In the genomic region with DNA sequence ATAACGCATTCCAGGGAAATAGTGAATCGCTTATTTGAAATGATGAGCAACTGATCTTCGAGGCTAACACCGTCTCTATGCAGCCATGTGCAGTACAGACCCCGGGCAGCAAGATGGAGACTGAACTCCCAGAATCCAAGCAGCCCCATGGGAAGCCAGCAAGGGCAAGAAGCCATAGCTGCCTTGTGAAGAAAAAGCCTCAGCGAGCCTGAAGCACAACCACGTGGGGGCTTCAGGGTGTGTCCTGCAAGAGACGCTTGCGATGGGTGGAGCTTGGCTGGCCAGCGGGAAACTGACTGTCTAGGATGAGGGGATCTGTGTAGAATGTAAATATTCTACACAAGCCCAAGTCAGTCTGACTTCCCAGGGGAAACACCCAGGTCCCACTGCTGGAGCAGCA, we compare ENCODE assay signal across 19 mouse cellular contexts. TPM values are rescaled to one million over a fixed set of nuclear protein-coding genes. Genes with fewer than 3 reads are reported as not detected.
DNase-seq lines count a peak whose midpoint lies in the region; ATAC-seq lines count a peak whose summit lies in the region.
"Had no signal": no experiment of that assay in that cellular context is flagged by ENCODE, and none has a peak within 500 bp of the region (broad histone marks: within the 10 kb centered on the region; RNA-seq: fewer than 3 reads in every experiment).

No protein-coding gene starts in this region.

- ATAC-seq in heart, embryonic 11.5 days (replicated peaks; ENCODE audit: insufficient number of reproducible peaks, low FRiP score, low TSS enrichment) = no peak
- ATAC-seq in lung, embryonic 16.5 days (ENCODE audit: low read depth) = 0 out of 2 replicates have a peak, but pooled peaks have one; percentile 41
- peak; percentile 65; the same call in 1 of the 2 replicates for ATAC-seq in stomach, embryonic 16.5 days (ENCODE audit: insufficient read depth, low FRiP score)
- ATAC-seq: activated CD4-positive, CD25-positive, alpha-beta regulatory T cell, adult 4 months; CD4-positive, CD25-positive, alpha-beta regulatory T cell, adult 4 months; liver, postnatal 0 days had no signal

- DNase-seq in heart, adult 11 months = peak; percentile 94
- peak; percentile 34 for DNase-seq in left cerebral cortex, postnatal 4 days
- no peak for DNase-seq in left cerebral cortex, adult 11 months (ENCODE audit: low spot score)
- no peak for DNase-seq in embryo, embryonic 11 days
- DNase-seq: kidney, adult 18-20 months; liver, postnatal 0 days; retina, postnatal 1 day; thymus, postnatal 14 days had no signal

- intact Hi-C loops in left cerebral cortex, postnatal 4 days (cut with DNase I) = no loop called here

- H3K27ac ChIP-seq in heart, embryonic 11.5 days (ENCODE audit: low read depth, low read length) = no peak overlapping the region
- H3K27ac ChIP-seq in lung, embryonic 16.5 days (ENCODE audit: low read length) = no peak overlapping the region
- H3K27ac ChIP-seq in stomach, embryonic 16.5 days (ENCODE audit: low read length) = no peak overlapping the region
- H3K27ac ChIP-seq: embryonic facial prominence, embryonic 15.5 days; hindbrain, embryonic 12.5 days; limb, embryonic 15.5 days; stomach, embryonic 15.5 days had no signal

- no peaks in the 10 kb centered on the region for H3K9me3 ChIP-seq in heart, embryonic 11.5 days (replicated peaks; ENCODE audit: control insufficient read depth, low read length)
- H3K9me3 ChIP-seq in lung, embryonic 16.5 days (ENCODE audit: control insufficient read depth, low read length) = no peaks in the 10 kb centered on the region
- no peaks in the 10 kb centered on the region for H3K9me3 ChIP-seq in stomach, embryonic 16.5 days (replicated peaks; ENCODE audit: control insufficient read depth, low read length)
- H3K9me3 ChIP-seq: embryonic facial prominence, embryonic 15.5 days; hindbrain, embryonic 12.5 days; limb, embryonic 15.5 days; stomach, embryonic 15.5 days had no signal

- H3K4me2 ChIP-seq in heart, embryonic 11.5 days = no peak overlapping the region
- H3K4me2 ChIP-seq in lung, embryonic 16.5 days (ENCODE audit: low read depth, low read length) = no peak overlapping the region
- no peak overlapping the region for H3K4me2 ChIP-seq in stomach, embryonic 16.5 days (ENCODE audit: low read depth, low read length)
- H3K4me2 ChIP-seq: embryonic facial prominence, embryonic 15.5 days; hindbrain, embryonic 12.5 days; limb, embryonic 15.5 days; midbrain, embryonic 11.5 days; stomach, embryonic 15.5 days had no signal

- no peaks in the 10 kb centered on the region for H3K27me3 ChIP-seq in heart, embryonic 11.5 days (ENCODE audit: control insufficient read depth, insufficient read depth, low read length)
- no peaks in the 10 kb centered on the region for H3K27me3 ChIP-seq in lung, embryonic 16.5 days (ENCODE audit: control insufficient read depth, insufficient read depth, low read depth, low read length)
- no peaks in the 10 kb centered on the region for H3K27me3 ChIP-seq in stomach, embryonic 16.5 days (ENCODE audit: control insufficient read depth, insufficient read depth, low read length)
- H3K27me3 ChIP-seq: embryonic facial prominence, embryonic 15.5 days; hindbrain, embryonic 12.5 days; limb, embryonic 15.5 days; stomach, embryonic 15.5 days had no signal

- H3K4me1 ChIP-seq in heart, embryonic 11.5 days (ENCODE audit: control insufficient read depth, insufficient read depth, low read length) = no peaks in the 10 kb centered on the region; the same call in 1 of the 2 replicates
- no peaks in the 10 kb centered on the region; the same call in none of the 2 replicates for H3K4me1 ChIP-seq in lung, embryonic 16.5 days (replicated peaks; ENCODE audit: control insufficient read depth, insufficient read depth, low read length)
- H3K4me1 ChIP-seq in stomach, embryonic 16.5 days (ENCODE audit: control insufficient read depth, insufficient read depth, low read length) = peaks cover 5% of the 10 kb centered on the region; the same call in 1 of the 2 replicates
- H3K4me1 ChIP-seq: embryonic facial prominence, embryonic 15.5 days; limb, embryonic 15.5 days; stomach, embryonic 15.5 days had no signal

- WGBS in heart, embryonic 11.5 days (ENCODE audit: insufficient replicate concordance) = 85% methylated on average over 10 of the region's 10 CpGs
- 73% methylated on average over 10 of the region's 10 CpGs for WGBS in lung, embryonic 16.5 days
- WGBS in stomach, embryonic 16.5 days = 72% methylated on average over 10 of the region's 10 CpGs

- no peak overlapping the region for H3K9ac ChIP-seq in heart, embryonic 11.5 days (ENCODE audit: low read depth, low read length)
- no peak overlapping the region for H3K9ac ChIP-seq in lung, embryonic 16.5 days (ENCODE audit: low read length)
- H3K9ac ChIP-seq in stomach, embryonic 16.5 days (ENCODE audit: low read length) = no peak overlapping the region
- H3K9ac ChIP-seq: embryonic facial prominence, embryonic 15.5 days; hindbrain, embryonic 12.5 days; limb, embryonic 15.5 days; liver, postnatal 0 days; stomach, embryonic 15.5 days had no signal

- H3K4me3 ChIP-seq in heart, embryonic 11.5 days (ENCODE audit: low read depth, low read length) = no peak overlapping the region
- H3K4me3 ChIP-seq in lung, embryonic 16.5 days (ENCODE audit: low read length) = no peak overlapping the region
- no peak overlapping the region for H3K4me3 ChIP-seq in stomach, embryonic 16.5 days (replicated peaks; ENCODE audit: low read length)
- H3K4me3 ChIP-seq: embryonic facial prominence, embryonic 15.5 days; hindbrain, embryonic 12.5 days; limb, embryonic 15.5 days; myocyte; stomach, embryonic 15.5 days had no signal

- peaks cover 30% of the 10 kb centered on the region for H3K36me3 ChIP-seq in heart, embryonic 11.5 days (ENCODE audit: control insufficient read depth, insufficient read depth, low read length)
- peaks cover 30% of the 10 kb centered on the region for H3K36me3 ChIP-seq in lung, embryonic 16.5 days (ENCODE audit: control insufficient read depth, insufficient read depth, low read length)
- peaks cover 28% of the 10 kb centered on the region for H3K36me3 ChIP-seq in stomach, embryonic 16.5 days (ENCODE audit: control insufficient read depth, insufficient read depth, low read length)

RNA-seq across cellular contexts. Expression of a gene that starts 16.6 kb away (rescaled TPM):
- polyA plus RNA-seq in heart, embryonic 11.5 days (2014; fragmentation: Nextera tagmentation; extraction: Ambion mirVana) = 205 and 250 TPM in 2 replicates
- total RNA-seq in left cerebral cortex, postnatal 4 days (2021) = 10 to 100 TPM; 45.6 to 45.8 TPM
- polyA plus RNA-seq in lung, embryonic 16.5 days (2015; fragmentation: Nextera tagmentation; extraction: Ambion mirVana) = 237 and 238 TPM in 2 replicates
- polyA plus RNA-seq in stomach, embryonic 16.5 days (2015; fragmentation: Nextera tagmentation; extraction: Ambion mirVana) = 242 and 252 TPM in 2 replicates

Comparison
In these comparisons a context has a peak if more than half of its experiments do, and no peak if none do; other contexts are left out.
1. DNase-seq: peak in heart, adult 11 months (single experiment) and left cerebral cortex, postnatal 4 days (single experiment); none in left cerebral cortex, adult 11 months (single experiment) and embryo, embryonic 11 days (single experiment).